8 mouse cellular contexts compared by ENCODE assay signal in genomic region chr7:118593567-118594407, GRCm38 (mm10). TPM values are rescaled to one million over a fixed set of nuclear protein-coding genes. Genes with fewer than 3 reads are reported as not detected.
DNase-seq lines count a peak whose midpoint lies in the region; ATAC-seq and TF ChIP-seq lines count a peak whose summit lies in the region.

No protein-coding gene starts in this region.

- H3K4me3 ChIP-seq in cerebellum, adult 2 months (replicated peaks; ENCODE audit: insufficient read depth, low read depth, low read length), result no peak overlapping the region
- no peak overlapping the region for H3K4me3 ChIP-seq in hindbrain, embryonic 13.5 days
- H3K4me3 ChIP-seq in limb, embryonic 11.5 days (ENCODE audit: low read depth, low read length), result no peak overlapping the region
- no peak overlapping the region for H3K4me3 ChIP-seq in neural tube, embryonic 12.5 days

- H3K36me3 ChIP-seq in hindbrain, embryonic 13.5 days, result no peaks in the 10 kb centered on the region
- no peaks in the 10 kb centered on the region for H3K36me3 ChIP-seq in limb, embryonic 11.5 days (ENCODE audit: control insufficient read depth, insufficient read depth, low read length)
- H3K36me3 ChIP-seq in neural tube, embryonic 12.5 days, result no peaks in the 10 kb centered on the region

- peak in 1 of 2 experiments; percentile 46 for DNase-seq in cerebellum, adult 2 months
- no peak for DNase-seq in cerebellum, adult 11 months
- DNase-seq in embryo, embryonic 10.5 days (ENCODE audit: low spot score), result peak; percentile 95
- peak; percentile 75 for DNase-seq in limb, embryonic 11.5 days (ENCODE audit: low spot score)
- DNase-seq in adrenal gland, postnatal 4 days (ENCODE audit: low spot score in 2 of 2), result no peak
- DNase-seq in heart, postnatal 36 days, result no peak

- TF ChIP-seq CTCF in cerebellum, adult 2 months (IDR thresholded peaks at IDR 0.05; ENCODE audit: borderline replicate concordance, insufficient read depth, low read depth, low read length), result no peak

- no peak overlapping the region for H3K4me2 ChIP-seq in hindbrain, embryonic 13.5 days
- peak overlapping the region; percentile 15; the same call in 1 of the 2 replicates for H3K4me2 ChIP-seq in limb, embryonic 11.5 days (ENCODE audit: low read depth, severe bottlenecking)
- H3K4me2 ChIP-seq in neural tube, embryonic 12.5 days (replicated peaks), result peak overlapping the region; percentile 46

- intact Hi-C loops in heart, postnatal 36 days (cut with DNase I), result loop anchor here (2.0 to 5.0 kb wide), 2 partner anchors 63 to 286 kb away; no protein-coding TSS in a partner anchor

- H3K27me3 ChIP-seq in cerebellum, adult 2 months (ENCODE audit: control insufficient read depth, insufficient read depth, low read length), result no peaks in the 10 kb centered on the region; the same call in 1 of the 2 replicates
- H3K27me3 ChIP-seq in hindbrain, embryonic 13.5 days, result peaks cover 26% of the 10 kb centered on the region
- H3K27me3 ChIP-seq in limb, embryonic 11.5 days (ENCODE audit: control insufficient read depth, insufficient read depth, low read length), result peaks cover 15% of the 10 kb centered on the region
- H3K27me3 ChIP-seq in neural tube, embryonic 12.5 days (replicated peaks), result 0 out of 2 replicates have a peak, but pooled peaks cover 12% of the 10 kb centered on the region

- peaks cover 18% of the 10 kb centered on the region for H3K4me1 ChIP-seq in cerebellum, adult 2 months (ENCODE audit: control insufficient read depth, insufficient read depth, low read length)
- peaks cover 57% of the 10 kb centered on the region for H3K4me1 ChIP-seq in hindbrain, embryonic 13.5 days (replicated peaks)
- peaks cover 17% of the 10 kb centered on the region for H3K4me1 ChIP-seq in limb, embryonic 11.5 days (ENCODE audit: control insufficient read depth, insufficient read depth, low read length)
- H3K4me1 ChIP-seq in neural tube, embryonic 12.5 days, result peaks cover 43% of the 10 kb centered on the region

- no peaks in the 10 kb centered on the region for H3K9me3 ChIP-seq in hindbrain, embryonic 13.5 days
- no peaks in the 10 kb centered on the region for H3K9me3 ChIP-seq in limb, embryonic 11.5 days (ENCODE audit: control insufficient read depth, low read length)
- H3K9me3 ChIP-seq in neural tube, embryonic 12.5 days, result no peaks in the 10 kb centered on the region

- peak overlapping the region; percentile 33; the same call in 1 of the 2 replicates for H3K27ac ChIP-seq in cerebellum, adult 2 months (ENCODE audit: insufficient read depth, low read length)
- H3K27ac ChIP-seq in hindbrain, embryonic 13.5 days, result peak overlapping the region; percentile 89
- H3K27ac ChIP-seq in limb, embryonic 11.5 days (replicated peaks; ENCODE audit: low read depth, low read length), result peak overlapping the region; percentile 30; the same call in 1 of the 2 replicates
- H3K27ac ChIP-seq in neural tube, embryonic 12.5 days, result peak overlapping the region; percentile 84

- H3K9ac ChIP-seq in hindbrain, embryonic 13.5 days, result no peak overlapping the region
- H3K9ac ChIP-seq in limb, embryonic 11.5 days (ENCODE audit: low read length), result no peak overlapping the region
- H3K9ac ChIP-seq in neural tube, embryonic 12.5 days, result no peak overlapping the region

- 49% methylated on average over 9 of the region's 9 CpGs for WGBS in cerebellum, adult 2 months
- 2% methylated on average over 9 of the region's 9 CpGs for WGBS in hindbrain, embryonic 13.5 days
- WGBS in limb, embryonic 11.5 days, result 10% methylated on average over 9 of the region's 9 CpGs
- 4% methylated on average over 9 of the region's 9 CpGs for WGBS in neural tube, embryonic 12.5 days

- TF ChIP-seq POLR2A in cerebellum, adult 2 months (IDR thresholded peaks at IDR 0.05; ENCODE audit: borderline replicate concordance, insufficient read depth, low read length), result no peak

- ATAC-seq in hindbrain, embryonic 13.5 days (ENCODE audit: low FRiP score), result peak; percentile 87
- peak; percentile 76 for ATAC-seq in limb, embryonic 11.5 days (ENCODE audit: insufficient number of reproducible peaks, low FRiP score, low TSS enrichment, low read depth)
- ATAC-seq in neural tube, embryonic 12.5 days (ENCODE audit: low FRiP score, low read depth), result peak; percentile 86

RNA-seq across cellular contexts. Expression of gene Tmc5, which starts 3.3 kb away (rescaled TPM):
- 0.13 and 0.22 TPM in 2 replicates for polyA plus RNA-seq in cerebellum, adult 2 months (2012; rRNA removed)
- polyA plus RNA-seq in hindbrain, embryonic 13.5 days (2015; fragmentation: Nextera tagmentation; extraction: Ambion mirVana), result 0.19 and 0.21 TPM in 2 replicates
- polyA plus RNA-seq in limb, embryonic 11.5 days (2014; fragmentation: Nextera tagmentation; extraction: Ambion mirVana), result not detected in 2 replicates
- polyA plus RNA-seq in neural tube, embryonic 12.5 days (2016; fragmentation: Nextera tagmentation; extraction: Ambion mirVana), result 0.10 and 0.25 TPM in 2 replicates
- total RNA-seq in adrenal gland, postnatal 4 days (2021), result under 1 TPM; 0.20 to 0.34 TPM
- under 1 TPM; 0.19 to 0.22 TPM for total RNA-seq in heart, postnatal 36 days (2021)

RNA-seq across cellular contexts. Expression of gene Tmc7, which starts 9.3 kb away (rescaled TPM):
- 16.7 and 16.9 TPM in 2 replicates for polyA plus RNA-seq in cerebellum, adult 2 months (2012; rRNA removed)
- 6.3 TPM in 2 replicates for polyA plus RNA-seq in hindbrain, embryonic 13.5 days (2015; fragmentation: Nextera tagmentation; extraction: Ambion mirVana)
- 4.4 and 4.6 TPM in 2 replicates for polyA plus RNA-seq in limb, embryonic 11.5 days (2014; fragmentation: Nextera tagmentation; extraction: Ambion mirVana)
- 8.4 and 9.4 TPM in 2 replicates for polyA plus RNA-seq in neural tube, embryonic 12.5 days (2016; fragmentation: Nextera tagmentation; extraction: Ambion mirVana)
- total RNA-seq in adrenal gland, postnatal 4 days (2021), result 1 to 10 TPM; 1.7 to 2.5 TPM
- total RNA-seq in heart, postnatal 36 days (2021), result 1 to 10 TPM; 6.2 to 7.1 TPM

Comparison
In these comparisons a context has a peak if more than half of its experiments do, and no peak if none do; other contexts are left out.
1. DNase-seq: peak in embryo, embryonic 10.5 days (single experiment) and limb, embryonic 11.5 days (single experiment); none in cerebellum, adult 11 months (single experiment), adrenal gland, postnatal 4 days (0 of 2) and heart, postnatal 36 days (0 of 2).
2. H3K27ac ChIP-seq: peak in every context shown above with its lines; median percentile 89 in hindbrain, embryonic 13.5 days; 84 in neural tube, embryonic 12.5 days; 33 in cerebellum, adult 2 months; 30 in limb, embryonic 11.5 days.
3. Peak in every context shown above with its lines, with median percentiles within 50 percentile points of each other: ATAC-seq.